Mouse (Mus musculus) lung, postnatal 0 days (tissue): Measurements from ENCODE around the gene Mmaa. TPM values are rescaled to one million over a fixed set of nuclear protein-coding genes. Genes with fewer than 3 reads are reported as not detected.

ENCODE experiments used
- ATAC-seq: fragments of 200-750 bp; cut with Nextera tagmentation; 2 replicates; pipeline ENCODE4 v1.8.0; 2017; ENCODE audit warnings: moderate library complexity
- DNase-seq: peaks from one replicate; pipeline ENCODE4 v3.0.0-alpha.2; 2016; ENCODE audit warnings: low spot score
- H3K27ac ChIP-seq: fragments of 300-500 bp; sonication (generic); 2 replicates; pipeline ENCODE4 v1.5.1; 2014; ENCODE audit warnings: antibody characterized with exemption, mild to moderate bottlenecking, low read length, mixed read lengths
- H3K27me3 ChIP-seq: fragments of 300-500 bp; sonication (generic); replicated peaks from 2 replicates; pipeline ENCODE4 v1.6.1; 2014; ENCODE audit warnings: low read length, mixed read lengths; ENCODE audit not compliant: insufficient read depth
- H3K36me3 ChIP-seq: fragments of 300-500 bp; sonication (generic); 2 replicates; pipeline ENCODE4 v1.6.1; 2014; ENCODE audit warnings: low read length, mixed read lengths; ENCODE audit not compliant: insufficient read depth
- H3K4me1 ChIP-seq: fragments of 300-500 bp; sonication (generic); 2 replicates; pipeline ENCODE4 v1.6.1; 2014; ENCODE audit warnings: antibody characterized with exemption, low read depth, low read length, mixed read lengths; ENCODE audit not compliant: insufficient read depth
- H3K4me2 ChIP-seq: fragments of 300-500 bp; sonication (generic); replicated peaks from 2 replicates; pipeline ENCODE4 v1.6.1; 2014; ENCODE audit warnings: low read depth, mild to moderate bottlenecking, low read length, moderate library complexity, mixed read lengths
- H3K4me3 ChIP-seq: fragments of 300-500 bp; sonication (generic); 2 replicates; pipeline ENCODE4 v1.5.1; 2014; ENCODE audit warnings: low read depth, low read length
- H3K9ac ChIP-seq: fragments of 300-500 bp; sonication (generic); replicated peaks from 2 replicates; pipeline ENCODE4 v1.6.1; 2014; ENCODE audit warnings: low read depth, mild to moderate bottlenecking
- H3K9me3 ChIP-seq: fragments of 300-500 bp; sonication (generic); 2 replicates; pipeline ENCODE4 v1.6.1; 2016; ENCODE audit warnings: low read length, mixed read lengths
- CTCF ChIP-seq: IDR thresholded peaks from 2 replicates; pipeline ENCODE4 v1.5.1; 2016; ENCODE audit warnings: antibody characterized with exemption, mild to moderate bottlenecking
- EP300 ChIP-seq: IDR thresholded peaks from 2 replicates; pipeline ENCODE4 v1.6.1; 2016; ENCODE audit warnings: antibody characterized with exemption, mild to moderate bottlenecking, control low read depth
- WGBS: fragments of 180-500 bp; shearing (Covaris S2); extraction: QIAGEN DNeasy Blood & Tissue Kit; methylation state at CpG from one replicate; pipeline ENCODE4 v1.1.7; 2014; 5-methylcytosine and 5-hydroxymethylcytosine counted together
- polyA plus RNA-seq: library from polyadenylated mRNA; unstranded; fragments of >200 nt; fragmentation: Nextera tagmentation; extraction: Ambion mirVana; gene quantifications from 2 replicates; pipeline ENCODE4 v1.2.1, GENCODE M21; 2015

Gene Mmaa
- polyA plus RNA-seq, 1 experiment from 2014 or later, result 7.9 TPM

- Histone ChIP-seq H3K36me3 (no peaks in the 10 kb centered on the region; the same call in 1 of the 2 replicates), H3K4me2 (no peak overlapping the region), H3K27me3 (no peaks in the 10 kb centered on the region), H3K4me1 (no peaks in the 10 kb centered on the region), H3K9me3 (no peaks in the 10 kb centered on the region), H3K4me3 (no peak overlapping the region), H3K27ac (no peak overlapping the region), H3K9ac (no peak overlapping the region)
- DNase-seq (no peak), ATAC-seq (no peak)
- TF ChIP-seq CTCF (no peak), EP300 (no peak)
- WGBS, result 96% methylated on average over 7 of the region's 7 CpGs
Measured at GRCm38 (mm10) chr8:79268921-79269320, 25.8 kb downstream of the Mmaa start.

- no peaks in the 10 kb centered on the region for H3K9me3 ChIP-seq
- 79% methylated on average over 5 of the region's 5 CpGs for WGBS
- no peaks in the 10 kb centered on the region for H3K27me3 ChIP-seq
- peak; percentile 23 for DNase-seq
- no peaks in the 10 kb centered on the region for H3K36me3 ChIP-seq
- ATAC-seq, result no peak
- no peak overlapping the region for H3K4me2 ChIP-seq
- no peak overlapping the region for H3K9ac ChIP-seq
- no peak overlapping the region for H3K4me3 ChIP-seq
- H3K4me1 ChIP-seq, result no peaks in the 10 kb centered on the region
- no peak for TF ChIP-seq CTCF
- TF ChIP-seq EP300, result no peak
- no peak overlapping the region for H3K27ac ChIP-seq
Measured at GRCm38 (mm10) chr8:79261920-79262319, 32.8 kb downstream of the Mmaa start.

- DNase-seq, result peak; percentile 55
- WGBS, result 45% methylated on average over 8 of the region's 8 CpGs
- Histone ChIP-seq H3K36me3 (no peaks in the 10 kb centered on the region), H3K9ac (no peak overlapping the region), H3K9me3 (no peaks in the 10 kb centered on the region), H3K4me3 (no peak overlapping the region), H3K27me3 (no peaks in the 10 kb centered on the region), H3K27ac (no peak overlapping the region), H3K4me1 (no peaks in the 10 kb centered on the region), H3K4me2 (no peak overlapping the region)
- no peak for TF ChIP-seq EP300
- TF ChIP-seq CTCF, result no peak
- peak; percentile 57 for ATAC-seq
Measured at GRCm38 (mm10) chr8:79256076-79256705, 38.5 kb downstream of the Mmaa start.

GRCm38 (mm10) chr8:79253742-79254141 lies 41.0 kb downstream of the Mmaa start:
- H3K4me1 ChIP-seq, result no peaks in the 10 kb centered on the region
- WGBS, result 83% methylated on average over 6 of the region's 6 CpGs
- H3K27me3 ChIP-seq, result no peaks in the 10 kb centered on the region
- H3K36me3 ChIP-seq, result no peaks in the 10 kb centered on the region
- no peak overlapping the region for H3K9ac ChIP-seq
- no peak for DNase-seq
- H3K27ac ChIP-seq, result no peak overlapping the region
- no peak for TF ChIP-seq EP300
- no peak for TF ChIP-seq CTCF
- no peak overlapping the region for H3K4me3 ChIP-seq
- H3K9me3 ChIP-seq, result no peaks in the 10 kb centered on the region
- no peak for ATAC-seq
- no peak overlapping the region for H3K4me2 ChIP-seq

GRCm38 (mm10) chr8:79248470-79248869 lies 46.3 kb downstream of the Mmaa start, which contains the start of gene 1700011L22Rik:
TSS of gene 1700011L22Rik (minus strand) at chr8:79248570.
- Histone ChIP-seq H3K36me3 (no peaks in the 10 kb centered on the region), H3K4me3 (no peak within 1 kb of the TSS), H3K27me3 (no peaks in the 10 kb centered on the region), H3K27ac (no peak within 1 kb of the TSS), H3K4me1 (no peaks in the 10 kb centered on the region), H3K9me3 (no peaks in the 10 kb centered on the region), H3K4me2 (no peak within 1 kb of the TSS), H3K9ac (no peak within 1 kb of the TSS)
- no peak for TF ChIP-seq EP300
- no peak for TF ChIP-seq CTCF
- DNase-seq (no peak), ATAC-seq (no peak)
- 77% methylated on average over 6 of the region's 6 CpGs for WGBS

GRCm38 (mm10) chr8:79243422-79243821 lies 51.3 kb downstream of the Mmaa start:
- H3K4me2 ChIP-seq, result no peak overlapping the region
- no peaks in the 10 kb centered on the region for H3K27me3 ChIP-seq
- H3K4me1 ChIP-seq, result no peaks in the 10 kb centered on the region
- WGBS, result 75% methylated on average over 2 of the region's 2 CpGs
- H3K27ac ChIP-seq, result no peak overlapping the region
- H3K36me3 ChIP-seq, result no peaks in the 10 kb centered on the region
- TF ChIP-seq EP300 (peak; percentile 32; the same call in 1 of the 2 replicates), CTCF (no peak)
- no peak overlapping the region for H3K9ac ChIP-seq
- no peaks in the 10 kb centered on the region for H3K9me3 ChIP-seq
- DNase-seq (peak; percentile 32), ATAC-seq (peak; percentile 83)
- no peak overlapping the region for H3K4me3 ChIP-seq
